Mouse (Mus musculus) testis, adult 2 months (tissue): ENCODE measurements around the gene Gng7. TPM values are rescaled to one million over a fixed set of nuclear protein-coding genes. Genes with fewer than 3 reads are reported as not detected.
"Not testable (repeated sequence)": the region's sequence is repeated elsewhere in the genome, so short reads cannot be mapped to it uniquely, and the experiment has no call there.

Source experiments
- H3K27ac ChIP-seq: fragments of 200-500 bp; 2 replicates; pipeline ENCODE4 v1.5.1; 2012; ENCODE audit warnings: low read depth, low read length; ENCODE audit not compliant: control insufficient read depth, insufficient read depth
- H3K27me3 ChIP-seq: fragments of 200-500 bp; 2 replicates; pipeline ENCODE4 v1.6.1; 2012; ENCODE audit warnings: mild to moderate bottlenecking, low read length, moderate library complexity; ENCODE audit not compliant: control insufficient read depth, insufficient read depth
- H3K36me3 ChIP-seq: fragments of 200-500 bp; 2 replicates; pipeline ENCODE4 v1.6.1; 2012; ENCODE audit warnings: mild to moderate bottlenecking, low read length; ENCODE audit not compliant: control insufficient read depth, insufficient read depth
- H3K4me1 ChIP-seq: fragments of 200-500 bp; 2 replicates; pipeline ENCODE4 v1.6.1; 2012; ENCODE audit warnings: low read length; ENCODE audit not compliant: control insufficient read depth, insufficient read depth
- H3K4me3 ChIP-seq: fragments of 200-500 bp; 2 replicates; pipeline ENCODE4 v1.5.1; 2012; ENCODE audit warnings: low read depth, mild to moderate bottlenecking, low read length, moderate library complexity, mixed read lengths; ENCODE audit not compliant: control insufficient read depth
- CTCF ChIP-seq: fragments of 200-500 bp; IDR thresholded peaks from 2 replicates; pipeline ENCODE4 v1.5.1; 2012; ENCODE audit warnings: low read depth, mild to moderate bottlenecking, inconsistent platforms, low read length, moderate library complexity; ENCODE audit not compliant: control insufficient read depth, insufficient read depth, insufficient replicate concordance
- POLR2A ChIP-seq: fragments of 200-500 bp; IDR thresholded peaks from 2 replicates; pipeline ENCODE4 v1.6.1; 2012; ENCODE audit warnings: low read depth, mild to moderate bottlenecking, inconsistent platforms, low read length, moderate library complexity; ENCODE audit not compliant: control insufficient read depth
- polyA plus RNA-seq: library from polyadenylated mRNA; depleted of rRNA; stranded (reverse); fragments of >200 nt; gene quantifications from 2 replicates; pipeline ENCODE4 v1.2.3, GENCODE M21; 2012

Gng7 gene
- polyA plus RNA-seq, 1 experiment = 1.0 TPM

DNA sequence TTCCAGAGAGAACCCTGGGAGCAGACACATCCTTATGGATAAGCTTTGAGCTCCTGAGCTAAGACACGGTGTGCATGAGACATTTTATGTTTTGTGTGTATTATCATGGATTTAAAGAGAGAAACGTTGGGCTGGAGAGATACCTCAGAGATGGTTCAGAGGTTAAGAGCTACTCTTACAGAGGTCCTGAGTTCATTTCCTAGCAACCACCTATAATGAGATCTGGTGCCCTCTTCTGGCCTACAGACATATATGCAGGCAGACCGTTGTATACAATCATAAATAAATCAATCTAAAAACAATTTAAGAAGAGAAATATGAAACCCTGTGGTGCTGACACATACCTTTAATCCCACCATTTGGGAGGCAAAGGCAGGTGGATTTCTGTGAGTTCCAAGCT is 23.7 kb downstream of the Gng7 start:
- H3K27me3 ChIP-seq = no peaks in the 10 kb centered on the region
- H3K4me3 ChIP-seq = no peak overlapping the region
- H3K36me3 ChIP-seq = no peaks in the 10 kb centered on the region
- TF ChIP-seq POLR2A (no peak), CTCF (no peak)
- no peak overlapping the region for H3K27ac ChIP-seq
- H3K4me1 ChIP-seq = peaks cover 4% of the 10 kb centered on the region; the same call in 1 of the 2 replicates

DNA sequence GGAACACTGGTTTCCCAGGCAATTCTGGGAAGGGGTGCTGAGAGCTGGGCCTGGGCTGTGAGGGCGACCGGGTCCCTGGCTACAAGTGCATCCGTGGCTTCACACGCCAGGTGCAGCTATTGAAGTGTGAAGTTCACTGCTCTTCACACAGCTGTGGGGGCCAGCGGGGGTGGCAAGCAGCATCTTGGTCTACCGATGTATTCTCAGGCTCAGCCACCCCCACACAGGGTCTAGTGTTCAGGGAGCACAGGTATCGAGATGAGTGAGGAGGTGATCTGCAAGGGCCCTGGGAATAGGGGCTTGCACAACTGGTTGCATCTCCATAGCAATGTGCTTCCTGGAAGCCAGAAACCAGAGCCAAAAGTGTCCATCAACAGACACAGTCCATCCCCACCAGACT is 24.3 kb downstream of the Gng7 start:
- H3K27me3 ChIP-seq = no peaks in the 10 kb centered on the region
- peaks cover 8% of the 10 kb centered on the region for H3K4me1 ChIP-seq
- no peak overlapping the region for H3K27ac ChIP-seq

DNA sequence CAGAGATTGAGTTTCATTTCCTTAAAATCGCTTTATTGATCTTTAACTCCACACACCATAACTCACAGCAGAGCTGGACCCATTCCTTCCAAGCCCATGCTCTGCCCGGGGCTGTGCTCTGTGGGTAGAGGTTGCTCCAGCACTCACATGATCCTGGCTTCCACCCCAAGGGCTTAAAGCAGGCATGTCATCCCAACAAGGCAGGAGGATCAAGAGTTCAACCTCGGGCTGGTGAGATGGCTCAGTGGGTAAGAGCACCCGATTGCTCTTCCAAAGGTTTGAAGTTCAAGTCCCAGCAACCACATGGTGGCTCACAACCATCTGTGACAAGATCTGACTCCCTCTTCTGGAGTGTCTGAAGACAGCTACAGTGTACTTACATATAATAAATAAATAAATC is 24.9 kb downstream of the Gng7 start:
- H3K4me3 ChIP-seq, H3K27ac ChIP-seq, H3K27me3 ChIP-seq, H3K4me1 ChIP-seq, H3K36me3 ChIP-seq: not testable (repeated sequence)

More for the DNA sequence above, 24.3 kb downstream of the Gng7 start:
- no peaks in the 10 kb centered on the region for H3K36me3 ChIP-seq
- no peak overlapping the region for H3K4me3 ChIP-seq
- TF ChIP-seq CTCF (no peak), POLR2A (no peak)

DNA sequence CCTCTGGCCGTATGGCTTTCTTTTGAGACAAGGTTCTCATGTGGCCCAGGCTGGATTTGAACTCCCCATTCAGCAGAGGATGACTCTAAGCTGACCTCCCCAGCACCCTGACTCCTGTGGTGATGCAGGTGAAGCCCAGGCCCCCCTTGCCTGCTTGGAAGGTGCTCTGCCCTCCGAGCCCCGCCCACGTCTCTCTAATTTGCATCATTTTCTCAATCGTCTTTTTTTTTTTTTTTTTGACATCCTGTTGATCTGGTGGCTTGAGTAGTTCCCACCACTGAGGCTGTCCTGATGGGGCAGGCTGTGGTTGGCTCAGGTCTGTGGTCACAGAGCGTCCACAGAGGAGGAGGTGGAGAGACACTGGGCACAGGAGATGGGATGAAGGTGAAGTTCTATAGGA is 25.3 kb downstream of the Gng7 start:
- TF ChIP-seq POLR2A (no peak), CTCF (no peak)
- H3K27ac ChIP-seq = no peak overlapping the region
- H3K4me1 ChIP-seq = peaks cover 8% of the 10 kb centered on the region
- H3K27me3 ChIP-seq = no peaks in the 10 kb centered on the region
- no peak overlapping the region for H3K4me3 ChIP-seq
- no peaks in the 10 kb centered on the region for H3K36me3 ChIP-seq

DNA sequence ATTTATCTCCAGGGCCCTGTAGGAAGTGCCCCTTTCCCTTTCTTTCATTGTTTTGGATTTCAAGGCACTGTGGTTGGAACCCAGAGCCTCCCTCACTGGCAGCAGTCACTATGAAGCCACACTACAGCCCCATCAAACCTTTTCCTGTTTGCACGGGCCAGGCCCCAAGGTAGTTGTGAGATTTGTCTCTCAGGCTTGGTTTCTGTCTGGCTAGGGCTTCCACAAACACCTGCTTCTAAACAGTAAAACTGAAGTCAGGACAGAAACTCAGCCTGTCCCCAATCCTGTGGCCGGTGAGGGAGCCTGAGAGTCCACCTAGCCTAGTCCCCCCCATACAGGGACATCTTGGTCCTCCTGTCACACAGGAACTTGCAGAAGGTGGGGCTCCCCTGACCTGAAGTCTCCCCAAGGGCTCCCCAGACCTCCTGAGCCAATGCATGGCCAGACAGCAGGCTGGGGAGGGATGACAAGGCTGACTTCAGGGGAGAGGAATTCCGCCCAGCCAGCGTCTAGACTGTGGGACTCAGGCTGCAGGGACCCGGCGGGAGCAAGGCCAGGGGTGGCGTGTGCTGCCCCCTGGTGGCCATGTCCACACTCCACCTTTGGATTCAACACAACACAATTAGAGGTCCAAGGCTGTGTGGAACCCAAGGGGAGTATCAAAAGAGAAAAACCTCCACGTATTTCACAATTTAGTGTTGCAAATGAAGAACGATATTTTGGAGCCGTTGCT is 26.9 kb downstream of the Gng7 start:
- H3K4me1 ChIP-seq = peaks cover 8% of the 10 kb centered on the region
- no peak overlapping the region for H3K4me3 ChIP-seq
- no peak overlapping the region for H3K27ac ChIP-seq
- no peaks in the 10 kb centered on the region for H3K27me3 ChIP-seq
- no peaks in the 10 kb centered on the region for H3K36me3 ChIP-seq
- TF ChIP-seq CTCF = peak; percentile 92
- TF ChIP-seq POLR2A = no peak

DNA sequence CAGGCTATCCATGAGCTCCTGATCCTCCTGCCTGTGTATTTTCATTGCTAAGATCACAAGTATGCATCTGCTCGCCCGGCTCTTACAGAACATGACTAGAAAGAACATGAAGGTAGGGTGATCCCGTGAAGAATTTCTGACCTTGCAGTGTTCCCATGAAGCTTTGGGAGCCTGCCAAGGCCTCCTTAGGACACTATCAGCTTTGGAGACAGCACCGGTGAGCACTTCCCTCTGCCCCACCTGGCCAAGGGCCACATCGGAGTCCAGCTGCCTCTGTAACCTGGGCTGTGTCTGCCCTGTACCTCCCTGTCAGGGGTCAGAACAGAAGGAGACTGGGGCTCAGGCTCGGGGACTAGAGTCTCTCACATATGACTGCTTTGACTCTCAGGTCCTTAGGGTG is 28.0 kb downstream of the Gng7 start:
- no peak overlapping the region for H3K27ac ChIP-seq
- no peaks in the 10 kb centered on the region for H3K36me3 ChIP-seq
- no peak overlapping the region for H3K4me3 ChIP-seq
- TF ChIP-seq CTCF (no peak), POLR2A (no peak)
- H3K4me1 ChIP-seq = peaks cover 8% of the 10 kb centered on the region
- H3K27me3 ChIP-seq = no peaks in the 10 kb centered on the region

DNA sequence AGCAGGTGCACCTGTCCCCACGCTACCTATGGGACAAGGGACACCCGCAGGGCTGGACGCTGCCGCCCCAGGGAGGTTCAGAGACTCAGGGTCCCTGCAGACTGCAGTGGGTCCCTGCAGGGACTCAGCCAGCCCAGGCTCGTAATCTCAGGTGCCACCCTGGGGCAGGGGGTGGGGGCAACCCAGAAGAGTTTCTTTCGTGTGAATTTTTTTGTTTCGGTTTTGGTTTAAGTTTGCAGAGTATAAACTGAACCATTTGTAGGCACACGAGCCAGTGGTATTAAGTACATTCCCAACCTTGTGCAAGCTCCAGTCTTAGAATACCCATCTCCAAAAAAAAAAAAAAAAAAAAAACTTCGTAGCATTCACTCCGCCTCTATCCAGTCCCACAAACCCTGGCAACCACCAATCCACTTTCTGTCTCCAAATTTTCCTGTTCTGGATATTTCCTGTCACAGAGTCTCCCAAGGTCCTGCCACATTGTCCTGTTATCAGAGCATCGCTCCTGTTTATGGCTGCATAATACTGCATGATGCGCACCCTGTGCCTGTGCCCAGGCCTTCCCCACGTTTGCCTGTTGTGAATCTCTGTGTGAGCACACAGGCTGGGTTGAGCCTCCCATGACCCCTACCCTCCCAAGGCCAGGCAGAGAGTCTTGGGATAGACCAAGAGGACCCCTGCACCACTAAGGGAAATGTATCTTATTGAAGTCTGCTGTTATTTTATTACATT is 28.6 kb downstream of the Gng7 start:
- H3K27ac ChIP-seq = no peak overlapping the region
- H3K27me3 ChIP-seq = no peaks in the 10 kb centered on the region
- TF ChIP-seq CTCF (no peak), POLR2A (no peak)
- H3K4me1 ChIP-seq = peaks cover 8% of the 10 kb centered on the region
- H3K36me3 ChIP-seq = no peaks in the 10 kb centered on the region
- H3K4me3 ChIP-seq = peak overlapping the region; percentile 15; the same call in 1 of the 2 replicates
